Mouse (Mus musculus) cerebellum, postnatal 36 days (tissue): ENCODE data around the gene Nav2.

Source experiments
- DNase-seq, 2 experiments: peaks; one replicate each; pipeline ENCODE4 v3.0.0; 2021 to 2022; ENCODE audit warnings: mixed read lengths in 2 of 2

Gene Nav2

GRCm38 (mm10) chr7:48938190-48938589 is 29.7 kb downstream of the Nav2 start:
- no peak for DNase-seq

- DNase-seq: no peak
Measured at GRCm38 (mm10) chr7:48948381-48949108, 40.0 kb downstream of the Nav2 start.

GRCm38 (mm10) chr7:48954501-48954900 is 46.0 kb downstream of the Nav2 start:
- DNase-seq: no peak

GRCm38 (mm10) chr7:48958528-48959315 is 50.2 kb downstream of the Nav2 start:
- peak; percentile 89 to 91 for DNase-seq

GRCm38 (mm10) chr7:48959316-48959661 is 50.8 kb downstream of the Nav2 start:
- DNase-seq: peak in 1 of 2 experiments; percentile 35

GRCm38 (mm10) chr7:48960152-48960551 is 51.6 kb downstream of the Nav2 start:
- DNase-seq: no peak

GRCm38 (mm10) chr7:48961501-48961900 is 53.0 kb downstream of the Nav2 start:
- DNase-seq: no peak

- DNase-seq: no peak
Measured at GRCm38 (mm10) chr7:48961935-48962334, 53.4 kb downstream of the Nav2 start.

- no peak for DNase-seq
Measured at GRCm38 (mm10) chr7:48963112-48963511, 54.6 kb downstream of the Nav2 start.

- DNase-seq: no peak
Measured at GRCm38 (mm10) chr7:48963554-48963953, 55.0 kb downstream of the Nav2 start.

- DNase-seq: no peak
Measured at GRCm38 (mm10) chr7:48965796-48966512, 57.4 kb downstream of the Nav2 start.

- no peak for DNase-seq
Measured at GRCm38 (mm10) chr7:48981013-48981412, 72.5 kb downstream of the Nav2 start.

- DNase-seq: no peak
Measured at GRCm38 (mm10) chr7:48981814-48982213, 73.3 kb downstream of the Nav2 start.

- no peak for DNase-seq
Measured at GRCm38 (mm10) chr7:48982573-48982972, 74.1 kb downstream of the Nav2 start.

GRCm38 (mm10) chr7:48991911-48992552 is 83.5 kb downstream of the Nav2 start:
- DNase-seq: no peak

GRCm38 (mm10) chr7:48995171-48995570 is 86.7 kb downstream of the Nav2 start:
- DNase-seq: no peak

- DNase-seq: no peak
Measured at GRCm38 (mm10) chr7:48995701-48996100, 87.2 kb downstream of the Nav2 start.

- no peak for DNase-seq
Measured at GRCm38 (mm10) chr7:48996829-48997228, 88.3 kb downstream of the Nav2 start.

- no peak for DNase-seq
Measured at GRCm38 (mm10) chr7:48998097-48998496, 89.6 kb downstream of the Nav2 start.

GRCm38 (mm10) chr7:48998595-48998994 is 90.1 kb downstream of the Nav2 start:
- DNase-seq: no peak

- DNase-seq: no peak
Measured at GRCm38 (mm10) chr7:49000816-49001215, 92.3 kb downstream of the Nav2 start.

- DNase-seq: no peak
Measured at GRCm38 (mm10) chr7:49004402-49004801, 95.9 kb downstream of the Nav2 start.

GRCm38 (mm10) chr7:49006886-49007285 is 98.4 kb downstream of the Nav2 start:
- DNase-seq: no peak
